14 mouse cellular contexts compared by ENCODE assay signal in the genomic region with DNA sequence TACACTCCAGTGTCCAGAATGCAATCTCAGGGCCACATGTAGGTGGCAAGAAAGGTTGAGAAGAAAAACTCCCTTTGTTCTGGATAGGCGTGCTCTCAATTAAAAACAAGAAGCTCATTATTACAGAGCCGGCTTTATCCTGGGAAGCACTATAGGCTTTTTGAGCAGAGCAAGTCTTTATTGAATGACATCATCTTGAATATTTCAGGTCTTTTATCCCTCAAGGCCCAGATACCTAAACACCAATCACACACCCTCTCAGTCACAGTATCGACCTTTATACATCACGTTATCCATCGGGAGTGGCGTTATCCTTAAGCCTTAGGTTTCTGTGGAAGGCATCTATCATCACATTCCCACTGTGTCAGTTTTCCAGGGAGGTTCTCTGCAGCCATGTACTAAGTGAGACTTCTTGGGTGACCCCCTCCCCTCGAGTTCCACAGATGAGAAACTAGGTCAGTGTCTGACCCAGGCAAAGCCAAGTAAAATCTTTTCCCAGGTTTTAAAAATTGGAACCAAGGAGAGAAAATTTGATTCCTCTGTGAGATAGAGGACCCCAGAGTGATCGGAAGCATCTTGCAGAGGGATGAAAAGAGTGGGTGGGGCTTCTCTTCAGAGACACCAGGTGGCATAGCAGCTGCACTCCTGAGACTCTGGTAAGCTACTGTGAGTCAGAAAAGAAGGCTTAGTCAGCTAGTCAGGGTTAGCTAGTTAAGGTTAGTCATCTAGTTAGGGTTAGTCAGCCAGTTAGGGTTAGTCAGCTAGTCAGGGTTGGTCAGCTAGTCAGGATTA. TPM values are rescaled to one million over a fixed set of nuclear protein-coding genes. Genes with fewer than 3 reads are reported as not detected.
A peak's percentile ranks its signal among the peaks of the same experiment; 100 is the strongest.
DNase-seq lines count a peak whose midpoint lies in the region; ATAC-seq and TF ChIP-seq lines count a peak whose summit lies in the region.
"Had no signal": no experiment of that assay in that cellular context is flagged by ENCODE, and none has a peak within 500 bp of the region (broad histone marks: within the 10 kb centered on the region; RNA-seq: fewer than 3 reads in every experiment).

No protein-coding gene starts in this region.

- no peaks in the 10 kb centered on the region for H3K9me3 ChIP-seq in forebrain, embryonic 13.5 days (replicated peaks)
- H3K9me3 ChIP-seq in hindbrain, embryonic 14.5 days (ENCODE audit: control insufficient read depth, low read length), result no peaks in the 10 kb centered on the region
- H3K9me3 ChIP-seq: embryonic facial prominence, embryonic 13.5 days; heart, embryonic 15.5 days; liver, embryonic 13.5 days had no signal

- peak; percentile 52 for TF ChIP-seq CTCF in layer of hippocampus, adult 2 months (conservative IDR thresholded peaks at IDR 0.05)

- no peaks in the 10 kb centered on the region for H3K36me3 ChIP-seq in forebrain, embryonic 13.5 days (ENCODE audit: poor library complexity, severe bottlenecking)
- no peaks in the 10 kb centered on the region for H3K36me3 ChIP-seq in hindbrain, embryonic 14.5 days (replicated peaks; ENCODE audit: control insufficient read depth, insufficient read depth)
- H3K36me3 ChIP-seq: embryonic facial prominence, embryonic 13.5 days; heart, embryonic 15.5 days; liver, embryonic 13.5 days had no signal

- H3K9ac ChIP-seq in forebrain, embryonic 13.5 days, result no peak overlapping the region
- H3K9ac ChIP-seq in hindbrain, embryonic 14.5 days, result no peak overlapping the region
- H3K9ac ChIP-seq: embryonic facial prominence, embryonic 13.5 days; heart, embryonic 15.5 days; liver, embryonic 13.5 days had no signal

- H3K27me3 ChIP-seq in forebrain, embryonic 13.5 days, result peaks cover 10% of the 10 kb centered on the region
- peaks cover 6% of the 10 kb centered on the region for H3K27me3 ChIP-seq in hindbrain, embryonic 14.5 days (ENCODE audit: control insufficient read depth, insufficient read depth, low read length)

- peaks cover 10% of the 10 kb centered on the region for H3K4me1 ChIP-seq in forebrain, embryonic 13.5 days
- H3K4me1 ChIP-seq in hindbrain, embryonic 14.5 days (replicated peaks; ENCODE audit: control insufficient read depth, insufficient read depth, low read length), result no peaks in the 10 kb centered on the region
- H3K4me1 ChIP-seq: embryonic facial prominence, embryonic 13.5 days; heart, embryonic 15.5 days; liver, embryonic 13.5 days had no signal

- DNase-seq in cerebellum, adult 9-10 months, result peak; percentile 28
- DNase-seq in cerebellum, postnatal 14 days, result no peak
- peak in 1 of 2 experiments; percentile 18 for DNase-seq in layer of hippocampus, adult 2 months (ENCODE audit: low spot score in 2 of 2)
- no peak for DNase-seq in layer of hippocampus, postnatal 10 days (ENCODE audit: low spot score in 2 of 2)
- peak; percentile 43 for DNase-seq in CD4-positive, CD25-positive, alpha-beta regulatory T cell, adult 2 months (ENCODE audit: low read depth, low spot score)
- no peak for DNase-seq in adrenal gland, postnatal 10 days
- DNase-seq in hindbrain, embryonic 14.5 days (ENCODE audit: low spot score), result no peak
- DNase-seq: kidney, postnatal 14 days; liver, embryonic 13.5 days; thymus, adult 18-20 months had no signal

- ATAC-seq in forebrain, embryonic 13.5 days, result peak; percentile 66
- ATAC-seq in hindbrain, embryonic 14.5 days (ENCODE audit: low FRiP score), result no peak

- H3K4me2 ChIP-seq in forebrain, embryonic 13.5 days, result no peak overlapping the region
- no peak overlapping the region for H3K4me2 ChIP-seq in hindbrain, embryonic 14.5 days (replicated peaks)
- H3K4me2 ChIP-seq: embryonic facial prominence, embryonic 13.5 days; heart, embryonic 15.5 days; liver, embryonic 13.5 days had no signal

- H3K4me3 ChIP-seq in layer of hippocampus, adult 2 months, result no peak overlapping the region
- no peak overlapping the region for H3K4me3 ChIP-seq in forebrain, embryonic 13.5 days
- H3K4me3 ChIP-seq in hindbrain, embryonic 14.5 days (replicated peaks; ENCODE audit: low read length), result no peak overlapping the region
- H3K4me3 ChIP-seq: embryonic facial prominence, embryonic 13.5 days; heart, embryonic 15.5 days; liver, embryonic 13.5 days had no signal

- no peak overlapping the region for H3K27ac ChIP-seq in layer of hippocampus, adult 2 months
- H3K27ac ChIP-seq in forebrain, embryonic 13.5 days, result no peak overlapping the region
- no peak overlapping the region for H3K27ac ChIP-seq in hindbrain, embryonic 14.5 days
- H3K27ac ChIP-seq: embryonic facial prominence, embryonic 13.5 days; heart, embryonic 15.5 days; liver, embryonic 13.5 days had no signal

- 24% methylated on average over 8 of the region's 8 CpGs for WGBS in forebrain, embryonic 13.5 days
- 52% methylated on average over 8 of the region's 8 CpGs for WGBS in hindbrain, embryonic 14.5 days

RNA-seq across cellular contexts. Expression of a gene that starts 9.0 kb away (rescaled TPM):
- total RNA-seq in layer of hippocampus, adult 2 months (2021), result 1 to 10 TPM; 2.0 to 2.2 TPM
- 1 to 10 TPM in 1 of 2 experiments, under 1 TPM in 1; 0.87 to 1.0 TPM for total RNA-seq in layer of hippocampus, postnatal 10 days (2021)
- not detected in 2 replicates for polyA plus RNA-seq in forebrain, embryonic 13.5 days (2015; fragmentation: Nextera tagmentation; extraction: Ambion mirVana)
- total RNA-seq in adrenal gland, postnatal 10 days (2021), result 1 to 10 TPM in 1 of 2 experiments, under 1 TPM in 1; 0.48 to 1.4 TPM
- not detected in 2 replicates for polyA plus RNA-seq in hindbrain, embryonic 14.5 days (2014; fragmentation: Nextera tagmentation; extraction: Ambion mirVana)
- total RNA-seq: megakaryocyte, adult 5-6 weeks had no signal

RNA-seq across cellular contexts. Expression of a gene that starts 39.4 kb away (rescaled TPM):
- total RNA-seq in layer of hippocampus, adult 2 months (2021), result 100 to 1,000 TPM; 107 to 115 TPM
- 100 to 1,000 TPM; 147 to 157 TPM for total RNA-seq in layer of hippocampus, postnatal 10 days (2021)
- 201 and 207 TPM in 2 replicates for polyA plus RNA-seq in forebrain, embryonic 13.5 days (2015; fragmentation: Nextera tagmentation; extraction: Ambion mirVana)
- 10 to 100 TPM; 67.7 to 77.8 TPM for total RNA-seq in adrenal gland, postnatal 10 days (2021)
- polyA plus RNA-seq in hindbrain, embryonic 14.5 days (2014; fragmentation: Nextera tagmentation; extraction: Ambion mirVana), result 155 and 163 TPM in 2 replicates

Comparison
In these comparisons a context has a peak if more than half of its experiments do, and no peak if none do; other contexts are left out.
1. DNase-seq: peak in cerebellum, adult 9-10 months (single experiment) and CD4-positive, CD25-positive, alpha-beta regulatory T cell, adult 2 months (single experiment); none in cerebellum, postnatal 14 days (0 of 2), layer of hippocampus, postnatal 10 days (0 of 2), adrenal gland, postnatal 10 days (single experiment) and hindbrain, embryonic 14.5 days (single experiment).